Mouse (Mus musculus): Measurements from ENCODE around the gene Vipr2. TPM values are rescaled to one million over a fixed set of nuclear protein-coding genes. Genes with fewer than 3 reads are reported as not detected.
A peak's percentile ranks its signal among the peaks of the same experiment; 100 is the strongest.

Vipr2 gene
- polyA plus RNA-seq, 1 experiment from 2014 or later = 2.7 TPM

GRCm38 (mm10) chr12:116054342-116054741 is 23.2 kb upstream of the Vipr2 start:
- Histone ChIP-seq H3K9me3 (replicated peaks; ENCODE audit: control insufficient read depth, low read length) (peaks cover 3% of the 10 kb centered on the region; the same call in 1 of the 2 replicates), H3K4me3 (ENCODE audit: low read depth, low read length) (no peak overlapping the region), H3K9ac (ENCODE audit: low read depth, low read length) (no peak overlapping the region), H3K4me1 (ENCODE audit: control insufficient read depth, insufficient read depth, low read length) (no peaks in the 10 kb centered on the region), H3K27ac (ENCODE audit: low read depth, low read length) (no peak overlapping the region), H3K27me3 (ENCODE audit: control insufficient read depth, insufficient read depth, low read length) (no peaks in the 10 kb centered on the region), H3K36me3 (ENCODE audit: control insufficient read depth, insufficient read depth, low read length) (peaks cover 33% of the 10 kb centered on the region), H3K4me2 (no peak overlapping the region)
- ATAC-seq (replicated peaks; ENCODE audit: insufficient number of reproducible peaks, low FRiP score, low TSS enrichment) = no peak
- WGBS (ENCODE audit: insufficient replicate concordance) = 90% methylated on average over 8 of the region's 8 CpGs

- Histone ChIP-seq H3K9ac (ENCODE audit: low read depth, low read length) (no peak overlapping the region), H3K9me3 (replicated peaks; ENCODE audit: control insufficient read depth, low read length) (peaks cover 9% of the 10 kb centered on the region), H3K36me3 (ENCODE audit: control insufficient read depth, insufficient read depth, low read length) (peaks cover 49% of the 10 kb centered on the region), H3K27ac (ENCODE audit: low read depth, low read length) (no peak overlapping the region), H3K4me3 (ENCODE audit: low read depth, low read length) (no peak overlapping the region), H3K27me3 (ENCODE audit: control insufficient read depth, insufficient read depth, low read length) (no peaks in the 10 kb centered on the region), H3K4me2 (no peak overlapping the region), H3K4me1 (ENCODE audit: control insufficient read depth, insufficient read depth, low read length) (no peaks in the 10 kb centered on the region)
- WGBS (ENCODE audit: insufficient replicate concordance) = 89% methylated on average over 3 of the region's 3 CpGs
- ATAC-seq (replicated peaks; ENCODE audit: insufficient number of reproducible peaks, low FRiP score, low TSS enrichment) = no peak
These were observed 21.4 kb upstream of the Vipr2 start for GRCm38 (mm10) chr12:116056112-116056511.

GRCm38 (mm10) chr12:116061561-116062193 is 15.8 kb upstream of the Vipr2 start:
- H3K4me2 ChIP-seq = no peak overlapping the region
- no peak overlapping the region for H3K9ac ChIP-seq (ENCODE audit: low read depth, low read length)
- 91% methylated on average over 5 of the region's 5 CpGs for WGBS (ENCODE audit: insufficient replicate concordance)
- H3K4me1 ChIP-seq (ENCODE audit: control insufficient read depth, insufficient read depth, low read length) = no peaks in the 10 kb centered on the region
- H3K27me3 ChIP-seq (ENCODE audit: control insufficient read depth, insufficient read depth, low read length) = no peaks in the 10 kb centered on the region
- H3K9me3 ChIP-seq (replicated peaks; ENCODE audit: control insufficient read depth, low read length) = peaks cover 20% of the 10 kb centered on the region
- no peak overlapping the region for H3K27ac ChIP-seq (ENCODE audit: low read depth, low read length)
- peaks cover 42% of the 10 kb centered on the region for H3K36me3 ChIP-seq (ENCODE audit: control insufficient read depth, insufficient read depth, low read length)
- ATAC-seq (replicated peaks; ENCODE audit: insufficient number of reproducible peaks, low FRiP score, low TSS enrichment) = no peak
- no peak overlapping the region for H3K4me3 ChIP-seq (ENCODE audit: low read depth, low read length)

GRCm38 (mm10) chr12:116062194-116062583 is 15.3 kb upstream of the Vipr2 start:
- WGBS (ENCODE audit: insufficient replicate concordance) = 88% methylated on average over 2 of the region's 2 CpGs
- no peak for ATAC-seq (replicated peaks; ENCODE audit: insufficient number of reproducible peaks, low FRiP score, low TSS enrichment)
- H3K36me3 ChIP-seq (ENCODE audit: control insufficient read depth, insufficient read depth, low read length) = peaks cover 40% of the 10 kb centered on the region
- no peak overlapping the region for H3K4me2 ChIP-seq
- no peak overlapping the region for H3K9ac ChIP-seq (ENCODE audit: low read depth, low read length)
- no peaks in the 10 kb centered on the region for H3K4me1 ChIP-seq (ENCODE audit: control insufficient read depth, insufficient read depth, low read length)
- no peak overlapping the region for H3K27ac ChIP-seq (ENCODE audit: low read depth, low read length)
- no peaks in the 10 kb centered on the region for H3K27me3 ChIP-seq (ENCODE audit: control insufficient read depth, insufficient read depth, low read length)
- peaks cover 20% of the 10 kb centered on the region for H3K9me3 ChIP-seq (replicated peaks; ENCODE audit: control insufficient read depth, low read length)
- H3K4me3 ChIP-seq (ENCODE audit: low read depth, low read length) = no peak overlapping the region

- no peak for ATAC-seq (replicated peaks; ENCODE audit: insufficient number of reproducible peaks, low FRiP score, low TSS enrichment)
- peaks cover 34% of the 10 kb centered on the region for H3K36me3 ChIP-seq (ENCODE audit: control insufficient read depth, insufficient read depth, low read length)
- WGBS (ENCODE audit: insufficient replicate concordance) = 88% methylated on average over 4 of the region's 4 CpGs
- H3K9ac ChIP-seq (ENCODE audit: low read depth, low read length) = no peak overlapping the region
- no peaks in the 10 kb centered on the region for H3K27me3 ChIP-seq (ENCODE audit: control insufficient read depth, insufficient read depth, low read length)
- no peaks in the 10 kb centered on the region for H3K4me1 ChIP-seq (ENCODE audit: control insufficient read depth, insufficient read depth, low read length)
- peaks cover 20% of the 10 kb centered on the region for H3K9me3 ChIP-seq (replicated peaks; ENCODE audit: control insufficient read depth, low read length)
- H3K4me3 ChIP-seq (ENCODE audit: low read depth, low read length) = no peak overlapping the region
- no peak overlapping the region for H3K27ac ChIP-seq (ENCODE audit: low read depth, low read length)
- no peak overlapping the region for H3K4me2 ChIP-seq
These were observed 14.5 kb upstream of the Vipr2 start for GRCm38 (mm10) chr12:116063020-116063419.

GRCm38 (mm10) chr12:116071023-116071422 is 6.5 kb upstream of the Vipr2 start:
- Histone ChIP-seq H3K9ac (ENCODE audit: low read depth, low read length) (no peak overlapping the region), H3K9me3 (replicated peaks; ENCODE audit: control insufficient read depth, low read length) (no peaks in the 10 kb centered on the region), H3K27ac (ENCODE audit: low read depth, low read length) (no peak overlapping the region), H3K36me3 (ENCODE audit: control insufficient read depth, insufficient read depth, low read length) (no peaks in the 10 kb centered on the region), H3K27me3 (ENCODE audit: control insufficient read depth, insufficient read depth, low read length) (peaks cover 4% of the 10 kb centered on the region; the same call in 1 of the 2 replicates), H3K4me3 (ENCODE audit: low read depth, low read length) (no peak overlapping the region), H3K4me2 (no peak overlapping the region), H3K4me1 (ENCODE audit: control insufficient read depth, insufficient read depth, low read length) (no peaks in the 10 kb centered on the region)
- 20% methylated on average over 3 of the region's 3 CpGs for WGBS (ENCODE audit: insufficient replicate concordance)
- ATAC-seq (replicated peaks; ENCODE audit: insufficient number of reproducible peaks, low FRiP score, low TSS enrichment) = peak; percentile 62

GRCm38 (mm10) chr12:116077855-116078366 is 385 bp downstream of the Vipr2 start:
- ATAC-seq (replicated peaks; ENCODE audit: insufficient number of reproducible peaks, low FRiP score, low TSS enrichment) = peak; percentile 65
- Histone ChIP-seq H3K27me3 (ENCODE audit: control insufficient read depth, insufficient read depth, low read length) (peaks cover 25% of the 10 kb centered on the region), H3K4me3 (ENCODE audit: low read depth, low read length) (peak overlapping the region; percentile 58), H3K36me3 (ENCODE audit: control insufficient read depth, insufficient read depth, low read length) (no peaks in the 10 kb centered on the region), H3K27ac (ENCODE audit: low read depth, low read length) (no peak overlapping the region), H3K4me2 (peak overlapping the region; percentile 93), H3K9me3 (replicated peaks; ENCODE audit: control insufficient read depth, low read length) (no peaks in the 10 kb centered on the region), H3K9ac (ENCODE audit: low read depth, low read length) (peak overlapping the region; percentile 72), H3K4me1 (ENCODE audit: control insufficient read depth, insufficient read depth, low read length) (no peaks in the 10 kb centered on the region)
- under 1% methylated on average over 24 of the region's 24 CpGs for WGBS (ENCODE audit: insufficient replicate concordance)

GRCm38 (mm10) chr12:116083125-116083524 is 5.6 kb downstream of the Vipr2 start:
- ATAC-seq (replicated peaks; ENCODE audit: insufficient number of reproducible peaks, low FRiP score, low TSS enrichment) = no peak
- WGBS (ENCODE audit: insufficient replicate concordance) = 70% methylated on average over 6 of the region's 6 CpGs
- H3K27me3 ChIP-seq (ENCODE audit: control insufficient read depth, insufficient read depth, low read length) = peaks cover 9% of the 10 kb centered on the region

GRCm38 (mm10) chr12:116084294-116084693 is 6.8 kb downstream of the Vipr2 start:
- 65% methylated on average over 2 of the region's 2 CpGs for whole genome bisulfite sequencing (ENCODE audit: insufficient replicate concordance)
- no peaks in the 10 kb centered on the region for H3K36me3 ChIP-seq (ENCODE audit: control insufficient read depth, insufficient read depth, low read length)
- no peaks in the 10 kb centered on the region for H3K4me1 ChIP-seq (ENCODE audit: control insufficient read depth, insufficient read depth, low read length)
- H3K4me2 ChIP-seq = no peak overlapping the region
- no peak overlapping the region for H3K4me3 ChIP-seq (ENCODE audit: low read depth, low read length)
- no peak for ATAC-seq (replicated peaks; ENCODE audit: insufficient number of reproducible peaks, low FRiP score, low TSS enrichment)
- no peaks in the 10 kb centered on the region for H3K9me3 ChIP-seq (replicated peaks; ENCODE audit: control insufficient read depth, low read length)
- H3K27ac ChIP-seq (ENCODE audit: low read depth, low read length) = no peak overlapping the region
- no peak overlapping the region for H3K9ac ChIP-seq (ENCODE audit: low read depth, low read length)
- no peaks in the 10 kb centered on the region for H3K27me3 ChIP-seq (ENCODE audit: control insufficient read depth, insufficient read depth, low read length)

More at GRCm38 (mm10) chr12:116083125-116083524, 5.6 kb downstream of the Vipr2 start:
- Histone ChIP-seq H3K9me3 (replicated peaks; ENCODE audit: control insufficient read depth, low read length) (no peaks in the 10 kb centered on the region), H3K36me3 (ENCODE audit: control insufficient read depth, insufficient read depth, low read length) (no peaks in the 10 kb centered on the region), H3K4me2 (no peak overlapping the region), H3K27ac (ENCODE audit: low read depth, low read length) (no peak overlapping the region), H3K9ac (ENCODE audit: low read depth, low read length) (no peak overlapping the region), H3K4me3 (ENCODE audit: low read depth, low read length) (no peak overlapping the region), H3K4me1 (ENCODE audit: control insufficient read depth, insufficient read depth, low read length) (no peaks in the 10 kb centered on the region)
